Mouse (Mus musculus): ENCODE results near the gene Chst11.

Chst11 gene

DNA sequence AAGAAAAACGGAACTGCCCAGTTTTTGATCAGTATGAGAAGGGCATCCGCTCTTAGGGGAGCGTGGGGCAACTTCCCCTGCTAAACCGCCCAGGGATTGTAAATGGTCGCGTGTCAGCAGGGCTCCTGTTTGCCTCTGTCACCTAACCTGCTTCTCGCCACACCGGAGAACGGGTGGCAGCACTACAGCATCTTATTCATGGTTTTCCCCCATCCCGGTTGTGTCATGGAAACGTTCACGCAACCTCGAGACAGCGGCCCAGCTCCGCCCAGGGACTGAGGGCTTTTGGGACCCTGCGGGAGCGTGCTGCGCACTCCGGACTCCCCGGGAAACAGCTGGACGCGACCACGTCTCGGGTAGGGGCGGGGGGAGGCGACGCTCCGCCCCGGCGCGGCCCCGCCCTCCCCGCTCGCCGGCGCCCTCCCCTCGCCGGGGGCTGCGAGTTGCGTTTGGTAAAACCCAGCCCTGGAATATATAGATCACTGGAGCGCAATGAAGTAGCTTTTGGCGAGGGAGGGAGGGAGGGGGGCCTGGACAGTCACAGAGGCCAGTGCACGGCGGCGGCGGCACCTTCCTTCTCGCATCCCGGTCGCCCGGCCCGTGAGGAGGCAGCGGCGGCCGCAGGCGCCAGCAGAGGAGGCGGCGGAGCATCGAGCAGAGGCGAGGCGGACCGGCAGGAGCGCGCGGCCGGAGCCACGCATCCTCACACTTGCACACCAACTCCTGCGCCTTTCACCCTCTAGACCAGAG lies at the start of gene Chst11:
Gene Chst11 (plus strand): TSS at position 549 of the 750 bp plus-strand sequence.
- peak; percentile 90 for DNase-seq

DNA sequence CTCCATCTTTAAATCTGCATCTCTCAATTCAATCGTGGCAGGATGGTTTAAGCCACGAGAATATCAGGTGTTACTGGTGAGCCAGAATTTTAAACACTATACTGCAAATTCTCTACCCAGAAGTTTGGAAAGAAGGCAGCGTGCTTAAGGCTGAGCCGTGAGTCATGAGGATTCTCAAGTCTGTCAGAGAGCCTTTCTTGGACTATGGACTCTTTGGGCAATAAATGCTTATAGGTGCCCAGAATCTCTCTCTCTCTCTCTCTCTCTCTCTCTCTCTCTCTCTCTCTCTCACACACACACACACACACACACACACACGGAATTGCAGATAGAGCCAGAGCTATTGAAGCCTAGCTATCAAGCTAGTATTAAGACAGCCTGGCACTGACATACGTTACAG lies 49.5 kb upstream of the Chst11 start:
- DNase-seq: no peak

DNA sequence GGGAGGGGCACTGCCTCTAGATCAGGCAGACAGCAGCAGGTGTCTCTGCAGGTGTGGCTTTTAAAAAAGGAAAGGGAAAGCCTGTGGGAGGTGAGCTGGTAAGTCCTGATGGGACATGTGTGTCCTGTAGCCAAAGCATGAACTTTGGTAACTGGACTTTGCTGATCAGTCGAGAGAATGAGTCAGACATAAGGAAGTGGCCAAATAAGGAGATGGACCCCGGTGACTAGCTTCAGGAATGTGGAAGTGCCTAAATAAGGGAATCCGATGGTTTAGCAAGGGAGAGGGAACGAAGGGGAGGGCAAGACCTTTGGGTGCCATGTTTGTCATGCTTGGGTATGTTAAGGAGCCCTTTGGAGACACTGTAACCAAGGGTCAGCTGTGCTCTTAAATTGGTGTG lies 31.9 kb upstream of the Chst11 start:
- no peak for DNase-seq

DNA sequence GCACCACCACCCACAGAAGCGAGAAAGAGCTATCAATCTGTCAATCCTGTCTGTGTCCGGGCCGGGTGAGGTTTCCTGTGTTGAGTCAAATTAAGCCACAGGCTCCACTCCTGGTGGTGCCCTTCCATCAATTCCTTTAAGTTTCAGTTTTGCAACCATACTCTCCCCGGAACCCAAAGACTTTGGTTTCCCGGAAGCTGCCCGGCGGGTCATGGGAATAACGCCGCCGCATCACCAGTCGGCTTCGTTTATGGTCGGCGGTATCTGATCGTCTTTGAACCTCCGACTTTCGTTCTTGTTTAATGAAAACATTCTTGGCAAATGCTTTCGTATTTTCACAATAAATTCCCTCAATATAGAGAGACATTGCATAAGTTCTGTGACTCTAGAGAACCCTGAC lies 30.2 kb upstream of the Chst11 start:
- no peak for DNase-seq

DNA sequence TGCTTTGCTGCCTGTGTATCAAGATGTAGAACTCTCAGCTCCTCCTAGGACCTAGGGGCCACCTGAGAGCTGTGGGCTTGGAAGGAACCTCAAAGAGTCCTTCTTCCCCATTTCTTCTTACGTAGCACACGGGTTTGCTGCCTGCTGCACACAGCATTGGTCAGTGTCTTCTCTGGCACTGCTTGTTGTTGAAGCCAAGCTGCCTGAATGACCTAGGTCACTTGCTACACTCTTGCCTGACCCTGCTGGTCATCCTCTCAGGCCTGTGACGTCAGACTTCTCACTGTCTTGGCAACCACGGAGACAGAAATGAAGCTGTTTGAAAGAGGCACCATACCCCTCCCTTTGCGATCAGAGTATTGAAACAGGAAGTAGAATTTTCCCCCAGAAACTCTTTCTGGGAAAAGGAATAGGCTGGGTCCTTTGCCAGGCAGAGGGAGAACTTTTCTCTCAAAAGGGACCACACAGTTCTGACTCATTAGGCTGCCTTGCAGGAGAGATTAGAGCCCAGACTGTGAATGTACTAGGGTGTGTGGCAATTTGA lies 27.0 kb upstream of the Chst11 start:
- DNase-seq: no peak

DNA sequence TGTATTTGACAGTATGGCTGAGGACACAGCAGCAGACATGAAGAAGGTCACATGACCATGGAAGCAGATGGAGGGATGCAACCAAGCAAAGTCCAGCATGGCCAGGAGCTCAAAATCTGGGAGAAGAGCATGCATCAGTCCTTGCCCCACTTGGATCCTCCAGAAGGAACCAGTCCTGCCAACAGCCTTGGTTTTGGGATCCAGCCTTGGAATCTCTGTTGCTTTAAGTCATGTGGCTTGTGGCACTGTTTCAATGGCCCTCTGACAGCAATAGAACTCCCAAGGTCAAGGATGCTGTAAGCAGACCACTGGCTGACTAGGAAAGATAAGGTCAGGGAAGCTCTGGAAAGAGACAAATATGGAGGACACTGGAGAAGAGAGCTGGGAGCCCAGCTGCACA lies 26.0 kb upstream of the Chst11 start:
- DNase-seq: no peak

DNA sequence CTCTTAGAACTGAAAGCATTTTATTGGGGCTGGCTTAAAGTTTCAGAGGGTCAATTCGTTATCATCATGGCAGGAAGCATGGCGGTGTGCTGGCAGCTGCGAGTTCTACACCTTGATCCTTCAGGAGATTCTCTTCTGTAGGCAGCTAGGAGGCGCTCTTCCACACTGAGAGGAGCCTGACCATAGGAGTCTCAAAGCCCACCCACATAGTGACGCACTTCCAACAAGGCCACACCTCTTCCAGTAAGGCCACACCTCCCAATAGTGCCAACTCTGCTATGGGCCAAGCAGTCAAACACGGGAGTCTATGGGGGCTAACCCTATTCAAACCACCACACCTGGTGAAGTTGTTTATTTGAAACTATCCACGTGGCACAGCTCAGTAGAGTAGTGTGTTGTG lies 24.0 kb upstream of the Chst11 start:
- DNase-seq: peak; percentile 45

DNA sequence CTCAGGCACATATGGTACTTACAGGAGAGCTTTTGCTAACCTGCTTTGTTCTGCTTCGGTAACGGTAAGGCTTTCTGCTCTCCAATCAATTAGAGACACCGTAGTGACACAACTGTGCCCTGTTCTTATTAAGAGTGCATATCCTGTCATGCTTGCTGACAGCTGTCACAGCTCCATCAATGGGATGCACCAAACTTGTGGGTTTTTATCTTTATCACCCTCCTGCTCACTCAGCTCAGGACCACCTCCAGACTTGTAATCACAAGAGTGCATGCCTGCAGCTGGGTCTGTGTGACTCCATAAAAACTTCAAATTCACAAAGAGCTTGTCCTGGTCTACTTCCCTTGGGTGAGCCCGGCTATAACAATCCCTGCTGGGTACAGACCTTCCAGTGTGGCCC lies 23.3 kb upstream of the Chst11 start:
- no peak for DNase-seq

DNA sequence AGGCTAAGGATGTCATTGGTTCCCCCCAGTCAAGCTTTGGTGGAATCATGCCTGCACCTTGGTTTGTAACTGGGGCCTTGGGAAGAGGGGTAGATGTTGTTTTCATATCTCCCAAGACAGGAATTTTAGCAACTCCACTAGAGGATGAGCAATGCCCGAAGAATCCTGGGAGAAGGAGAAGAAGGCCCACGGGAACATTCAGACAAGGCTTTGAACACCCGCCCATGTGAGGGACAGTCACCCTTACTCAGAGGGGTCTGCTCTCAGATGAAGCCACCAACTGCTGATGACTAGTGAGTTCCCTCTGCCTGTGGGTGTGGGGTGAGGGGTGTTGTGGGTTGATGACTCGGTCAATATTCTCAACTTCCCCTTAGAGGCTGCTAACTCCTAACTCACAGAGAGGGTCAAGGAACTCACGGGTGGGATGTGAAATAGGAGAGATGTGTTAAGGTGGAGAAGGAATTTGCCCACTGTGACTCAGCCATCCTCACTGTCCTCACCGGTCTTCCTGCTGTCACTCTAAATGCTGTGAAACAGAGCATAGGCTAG lies 22.8 kb upstream of the Chst11 start:
- no peak for DNase-seq

DNA sequence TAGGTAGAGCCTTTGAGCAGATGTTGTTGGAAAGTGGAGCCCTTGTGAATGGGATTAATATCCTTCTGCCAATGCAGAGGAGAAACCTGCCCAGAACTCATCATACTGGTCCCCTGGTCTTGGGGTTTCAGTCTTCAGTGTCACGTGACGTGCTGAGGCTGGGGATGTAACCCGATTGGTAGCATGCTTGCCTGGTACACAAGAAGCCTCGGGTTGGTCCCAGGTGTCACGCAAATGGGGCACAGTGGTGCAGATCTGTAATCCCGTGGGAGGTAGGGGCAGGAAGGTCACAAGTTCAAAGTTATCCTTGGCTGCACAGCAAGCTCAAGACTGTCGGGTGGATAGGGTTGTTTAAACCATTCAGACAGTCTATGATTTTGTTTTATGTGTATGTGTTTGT lies 20.8 kb upstream of the Chst11 start:
- no peak for DNase-seq

DNA sequence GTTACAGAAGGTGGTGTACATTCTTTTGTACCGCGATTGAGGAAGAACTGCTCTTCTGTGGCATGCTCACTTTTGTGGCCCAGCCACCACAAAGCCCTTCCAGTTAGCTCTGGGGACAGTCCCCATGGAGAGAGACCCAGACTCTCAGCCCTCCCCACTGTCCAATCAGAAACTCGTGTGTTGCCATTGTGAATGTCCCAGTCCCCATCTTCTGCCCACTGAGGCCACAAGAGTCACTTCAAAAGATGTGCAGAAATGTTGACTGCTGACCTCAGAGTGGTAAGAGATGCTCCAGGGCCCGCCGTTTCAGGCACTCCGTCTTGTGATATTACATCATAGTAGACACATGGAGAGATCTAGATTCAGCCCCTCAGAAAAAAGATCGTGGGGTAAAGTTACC lies 18.6 kb upstream of the Chst11 start:
- no peak for DNase-seq

DNA sequence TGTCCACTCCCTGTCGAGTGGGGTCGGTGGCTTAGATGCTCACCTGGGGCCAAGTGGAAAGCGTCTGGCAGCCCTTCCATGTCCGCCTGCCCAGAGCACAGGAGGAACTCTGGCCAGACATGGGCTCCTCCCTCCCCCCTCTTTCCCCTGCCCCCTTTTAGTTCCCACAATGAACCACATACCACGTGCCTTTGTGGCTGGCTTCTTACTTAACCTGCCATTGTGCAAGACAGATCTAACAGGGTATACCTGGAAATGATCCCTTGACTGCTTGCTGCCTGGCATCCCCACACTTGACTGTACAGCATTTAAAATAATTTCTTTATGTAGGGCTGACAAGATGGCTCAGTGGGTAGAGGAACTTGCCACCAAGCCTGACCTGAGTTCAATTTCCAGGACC lies 15.7 kb upstream of the Chst11 start:
- no peak for DNase-seq

DNA sequence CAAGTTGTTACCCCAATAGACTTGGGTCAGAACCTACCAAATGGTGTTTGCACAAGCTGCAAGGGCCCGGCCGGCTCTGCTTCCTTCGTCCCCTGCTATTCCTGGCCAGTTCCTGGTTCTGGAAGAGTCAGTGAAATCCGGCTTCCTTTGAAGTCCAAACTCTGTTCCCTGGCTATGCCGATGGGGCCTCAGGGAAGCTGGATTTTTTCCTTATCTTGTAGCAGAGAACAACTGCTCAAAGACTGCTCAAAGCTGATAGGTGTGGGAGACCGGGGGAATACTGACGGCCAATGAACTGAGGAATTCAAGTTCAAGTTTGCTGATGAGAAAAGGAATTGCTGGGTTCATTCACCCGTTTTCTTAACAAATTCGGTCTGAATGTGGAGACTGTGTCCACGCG lies 13.7 kb upstream of the Chst11 start:
- no peak for DNase-seq

DNA sequence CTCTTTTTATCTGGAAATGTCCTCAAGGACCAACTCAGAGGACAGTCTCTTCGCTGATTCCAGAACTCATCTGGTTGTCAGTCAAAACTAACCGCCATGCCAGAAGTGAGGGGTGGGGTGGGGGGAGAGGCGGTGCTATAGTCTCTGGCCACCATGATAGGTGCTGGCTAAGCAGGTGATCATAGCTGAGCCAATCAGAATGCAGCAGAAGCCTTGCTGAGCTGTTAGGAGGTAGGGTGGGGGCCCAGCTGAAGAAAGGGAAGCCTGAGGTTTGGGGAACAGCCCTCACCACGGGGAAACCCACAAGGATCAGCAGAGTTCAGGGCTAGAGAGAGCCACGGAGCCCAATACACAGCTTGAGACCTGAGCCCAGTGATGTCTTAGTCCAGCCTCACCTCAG lies 11.1 kb upstream of the Chst11 start:
- DNase-seq: no peak

DNA sequence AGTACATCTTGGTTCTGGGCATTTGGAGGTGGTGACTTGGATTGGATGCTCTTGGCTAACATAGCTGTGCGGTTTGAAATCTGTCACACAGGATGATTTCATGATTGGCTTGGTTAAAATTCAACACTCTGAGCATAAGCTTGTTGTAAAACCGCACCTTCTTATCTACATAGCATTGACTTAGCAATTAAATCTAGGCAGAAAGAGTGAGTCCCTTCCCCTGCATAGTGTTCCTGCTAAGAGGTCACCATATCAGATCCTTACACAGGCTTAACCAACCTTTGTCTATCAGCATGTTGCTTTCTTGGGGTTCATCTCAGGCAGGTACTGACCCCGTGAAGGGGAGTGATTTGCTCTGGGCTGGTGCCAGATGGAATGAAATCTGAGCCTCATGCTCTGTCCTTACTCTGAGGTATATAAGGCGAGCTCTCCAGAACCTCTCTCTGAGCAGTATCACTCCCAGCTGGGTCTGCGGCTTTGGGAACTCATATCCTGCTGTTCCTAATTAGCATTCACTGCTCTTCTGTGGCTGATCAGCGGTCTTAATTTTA lies 10.6 kb upstream of the Chst11 start:
- no peak for DNase-seq

DNA sequence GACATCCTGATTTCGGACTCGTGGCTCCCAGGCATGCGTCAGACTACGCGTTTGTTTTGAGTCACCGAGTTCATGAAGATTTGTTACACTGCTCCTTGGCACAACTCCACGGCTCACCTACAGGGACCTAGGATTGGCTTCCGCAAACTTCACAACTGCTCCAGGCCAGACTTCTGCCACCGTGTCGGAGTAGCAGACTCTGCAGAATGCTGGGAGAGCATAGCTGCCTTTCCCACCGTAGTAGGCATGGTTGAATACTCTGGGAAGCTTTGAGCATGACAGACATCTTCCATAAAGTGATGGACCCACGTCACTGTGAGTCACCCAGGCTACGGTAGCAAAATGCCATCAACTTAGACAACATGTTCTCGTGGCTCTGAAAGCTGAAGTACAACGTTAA lies 9.5 kb upstream of the Chst11 start:
- no peak for DNase-seq

DNA sequence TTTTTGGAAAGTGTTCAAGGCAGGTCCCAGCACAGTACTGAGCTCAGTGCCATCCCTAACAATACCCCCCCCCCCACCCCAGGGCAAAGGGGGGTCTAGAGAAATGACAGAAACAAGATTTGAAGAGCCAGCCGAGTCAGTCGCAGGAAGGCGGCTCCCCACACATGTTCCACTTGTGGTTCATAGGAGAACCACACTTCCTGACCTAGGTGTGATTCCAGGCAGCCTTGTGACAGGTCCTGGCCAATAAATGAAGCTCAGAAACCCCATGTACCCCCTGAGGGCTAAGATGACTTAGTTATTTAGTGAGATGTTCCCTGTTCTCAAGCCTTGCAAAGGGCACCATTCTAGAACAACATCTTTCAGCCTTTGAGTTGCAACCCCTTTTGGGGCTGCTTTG lies 3.0 kb upstream of the Chst11 start:
- DNase-seq: no peak

DNA sequence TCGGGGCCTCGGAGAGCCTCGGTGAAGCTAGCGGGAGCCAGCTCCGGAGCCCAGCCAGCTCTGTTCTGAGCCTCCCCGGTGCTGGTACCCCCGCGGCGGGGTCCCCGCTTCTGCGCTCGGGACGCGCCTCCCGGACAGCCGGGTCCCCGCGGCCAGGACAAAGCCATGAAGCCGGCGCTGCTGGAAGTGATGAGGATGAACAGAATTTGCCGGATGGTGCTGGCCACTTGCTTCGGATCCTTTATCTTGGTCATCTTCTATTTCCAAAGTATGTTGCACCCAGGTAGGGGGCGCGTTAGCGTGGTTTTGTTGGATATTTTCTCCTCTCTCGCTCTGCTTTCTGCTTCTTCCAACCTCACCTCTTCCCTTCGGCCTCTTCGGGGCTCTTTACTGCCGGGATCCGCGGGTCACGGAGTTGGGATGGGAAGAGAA lies 418 bp downstream of the Chst11 start:
- DNase-seq: no peak

DNA sequence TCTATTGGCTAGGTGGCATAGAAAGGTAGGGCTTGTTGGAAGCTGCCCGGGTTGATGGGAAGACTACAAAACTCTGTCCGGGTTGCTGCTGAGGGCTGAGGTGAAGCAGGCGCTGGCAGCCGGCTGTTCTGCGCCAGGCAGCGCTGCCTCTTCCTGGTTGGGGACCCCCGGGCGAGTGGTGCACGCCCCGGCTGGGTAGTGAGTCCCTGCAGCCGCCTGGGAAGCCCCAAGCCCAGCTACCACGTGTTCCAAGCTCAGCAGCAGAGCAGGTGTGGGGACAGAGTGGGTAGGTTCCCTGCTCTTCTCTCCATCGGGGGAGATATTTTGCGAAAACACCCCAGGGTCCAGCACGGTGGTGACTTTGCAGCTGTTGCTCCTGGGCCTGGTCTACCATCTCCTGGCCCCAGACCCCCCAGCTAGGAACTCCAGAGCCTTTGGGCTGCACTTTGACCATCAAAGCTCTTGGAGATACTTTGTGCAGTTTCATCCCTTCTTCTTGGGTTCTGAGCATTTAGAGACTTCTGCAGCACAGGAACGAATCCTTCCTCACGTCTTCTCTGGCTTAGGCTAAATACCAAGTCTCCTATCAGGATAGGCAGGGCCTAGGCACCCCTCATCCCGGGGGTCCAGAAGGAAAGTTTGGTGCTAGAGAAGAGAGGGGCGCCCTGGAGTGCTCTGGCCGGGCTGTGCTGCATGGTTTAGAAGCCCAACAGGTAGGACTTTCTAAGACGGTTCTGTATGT lies 1.1 kb downstream of the Chst11 start:
- peak; percentile 56 for DNase-seq

DNA sequence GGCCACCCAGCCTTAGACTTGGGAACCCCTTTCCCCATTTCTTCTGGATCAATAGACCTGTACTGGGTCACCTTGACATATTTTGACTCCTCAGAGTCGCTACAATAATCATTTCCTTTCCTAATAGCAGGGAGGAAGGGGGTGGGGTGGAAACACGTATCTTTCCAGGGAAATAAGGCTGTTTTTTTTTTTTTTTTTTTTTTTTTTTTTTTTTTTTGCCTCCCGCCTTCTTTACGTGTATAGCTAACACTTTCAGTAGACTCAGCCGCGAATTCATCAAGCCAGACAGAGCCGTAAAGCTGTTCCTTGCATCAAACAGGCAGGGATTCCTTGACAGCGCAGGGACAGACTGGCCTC lies 1.7 kb downstream of the Chst11 start:
- no peak for DNase-seq

DNA sequence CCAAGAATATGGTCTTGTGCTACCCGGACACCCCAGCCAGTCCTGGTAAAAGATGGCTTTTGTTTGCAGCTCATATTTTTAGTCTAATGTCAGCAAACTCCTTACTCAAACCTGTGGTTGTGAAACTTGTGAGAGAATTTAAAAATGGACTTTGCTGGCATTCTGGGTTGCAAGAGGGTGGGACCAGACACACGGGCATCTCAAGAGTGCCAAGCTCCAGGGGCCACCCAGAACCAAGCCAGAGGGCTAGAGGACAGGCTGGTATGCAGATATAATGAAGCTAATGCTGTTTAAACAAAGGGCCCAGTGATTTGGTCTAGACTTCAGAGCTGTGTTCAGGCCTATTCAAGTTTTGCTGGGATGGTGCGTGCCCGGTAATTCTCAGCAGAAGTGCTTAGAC lies 2.1 kb downstream of the Chst11 start:
- no peak for DNase-seq

DNA sequence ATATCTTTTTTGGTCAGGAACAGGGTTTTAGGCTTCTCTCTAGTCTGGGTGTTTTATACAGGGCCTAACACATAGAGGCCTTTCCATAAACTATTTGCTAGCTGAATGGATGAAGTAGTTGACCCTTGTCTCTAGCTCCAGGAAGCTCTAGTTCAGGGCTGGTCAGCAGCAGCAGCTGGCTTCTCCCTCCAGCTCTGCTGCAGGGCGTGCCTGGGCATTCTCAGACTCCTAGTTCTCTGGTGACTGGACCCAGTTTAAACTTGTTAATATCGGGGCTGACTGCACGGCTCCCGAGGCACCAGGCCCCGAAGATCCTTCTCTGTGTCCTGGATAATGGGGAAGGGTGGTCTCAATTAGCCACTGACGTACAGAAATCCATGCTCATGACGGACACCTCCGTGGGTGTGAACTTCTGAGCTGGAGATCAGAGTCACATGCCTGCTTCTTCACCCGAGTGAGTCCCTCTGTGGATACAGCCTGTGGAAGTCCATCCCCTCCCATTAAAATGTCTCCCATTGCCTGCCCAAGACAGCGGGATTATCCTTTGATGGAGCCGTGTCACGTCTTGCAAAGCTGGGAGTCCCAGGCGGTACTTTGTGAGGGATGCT lies 4.2 kb downstream of the Chst11 start:
- no peak for DNase-seq

DNA sequence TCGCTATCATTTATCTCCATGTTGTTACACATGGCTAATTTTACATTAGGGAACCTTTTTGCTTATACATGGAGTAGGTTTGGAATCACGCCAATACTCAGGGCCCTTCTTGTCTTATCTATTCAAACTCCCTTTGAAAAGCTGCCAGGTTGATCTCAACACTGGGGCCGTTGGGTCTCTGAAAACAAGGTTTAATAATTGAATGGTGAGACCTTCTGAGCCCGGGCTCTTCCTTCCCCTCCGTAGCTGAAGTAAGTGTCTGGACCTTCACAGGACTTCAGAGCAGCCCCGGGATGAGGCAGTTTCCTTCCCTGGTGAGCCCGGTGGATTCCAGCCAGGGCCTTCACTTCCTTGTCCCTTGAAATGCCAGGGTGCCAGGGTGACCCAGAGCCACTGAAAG lies 5.6 kb downstream of the Chst11 start:
- DNase-seq: no peak

All from embryo, embryonic 11 days (tissue).